ENCODE assay signal across 14 mouse cellular contexts in the genomic region with DNA sequence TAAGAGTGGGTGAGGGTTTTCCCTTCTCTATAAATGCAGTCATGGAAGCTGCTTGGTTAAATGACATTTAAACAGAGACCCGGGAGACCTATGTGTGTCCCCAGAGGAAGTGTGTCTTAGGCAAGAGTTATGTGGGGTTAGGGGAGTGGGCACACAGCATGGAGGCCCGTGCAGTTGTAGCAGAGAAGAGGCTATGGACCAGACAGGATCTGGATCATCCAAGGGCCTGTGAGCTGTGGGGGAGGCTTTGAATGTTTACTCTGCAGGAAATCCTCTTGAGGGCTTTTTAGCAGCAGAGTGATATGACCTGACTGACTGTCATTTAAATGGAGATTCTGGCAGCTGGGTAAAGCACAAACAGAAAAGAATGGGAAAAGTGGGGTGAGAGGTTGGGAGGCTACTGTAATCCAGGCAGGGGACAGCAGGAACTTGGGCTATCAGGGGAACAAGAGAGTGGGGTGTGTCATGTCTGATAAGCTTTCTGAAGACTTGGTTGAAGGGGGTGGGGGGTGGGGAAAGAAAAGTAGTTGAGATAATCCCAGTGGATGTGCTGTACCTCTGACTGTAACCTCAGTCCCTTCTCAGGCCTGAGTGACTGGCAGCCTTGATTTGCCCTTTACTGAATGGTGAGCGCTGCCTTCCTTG.
DNase-seq lines count a peak whose midpoint lies in the region; ATAC-seq and TF ChIP-seq lines count a peak whose summit lies in the region.
"Had no signal": no experiment of that assay in that cellular context is flagged by ENCODE, and none has a peak within 500 bp of the region (broad histone marks: within the 10 kb centered on the region; RNA-seq: fewer than 3 reads in every experiment).

No protein-coding gene starts in this region.

- DNase-seq in heart, adult 9 months (ENCODE audit: low spot score in 2 of 2) = no peak
- DNase-seq in lung, postnatal 0 days (ENCODE audit: low spot score) = peak; percentile 5
- no peak for DNase-seq in lung, postnatal 4 days
- DNase-seq in yolk sac, embryonic 10.5 days (ENCODE audit: low spot score) = peak; percentile 11
- no peak for DNase-seq in gastrocnemius, adult 18-20 months (ENCODE audit: low spot score)
- DNase-seq in left cerebral cortex, adult 8-10 months (ENCODE audit: low spot score in 2 of 2) = no peak
- DNase-seq: adrenal gland, postnatal 10 days; embryo, embryonic 11 days; layer of hippocampus, postnatal 36 days; right cerebral cortex, postnatal 25 days had no signal

- 14% methylated on average over 3 of the region's 3 CpGs for WGBS in heart, embryonic 13.5 days
- 21% methylated on average over 3 of the region's 3 CpGs for WGBS in lung, postnatal 0 days
- 22% methylated on average over 3 of the region's 3 CpGs for WGBS in hindbrain, embryonic 15.5 days

- H3K9me3 ChIP-seq in heart, embryonic 13.5 days = no peaks in the 10 kb centered on the region
- no peaks in the 10 kb centered on the region for H3K9me3 ChIP-seq in lung, postnatal 0 days (ENCODE audit: low read length)
- no peaks in the 10 kb centered on the region for H3K9me3 ChIP-seq in hindbrain, embryonic 15.5 days

- ATAC-seq in heart, embryonic 13.5 days (ENCODE audit: extremely low read depth, insufficient number of reproducible peaks, low FRiP score, low TSS enrichment) = no peak
- no peak for ATAC-seq in lung, postnatal 0 days
- no peak for ATAC-seq in hindbrain, embryonic 15.5 days (ENCODE audit: low FRiP score, low read depth)
- ATAC-seq: Patski had no signal

- H3K27ac ChIP-seq in heart, embryonic 13.5 days (replicated peaks) = peak overlapping the region; percentile 36; the same call in 1 of the 2 replicates
- H3K27ac ChIP-seq in lung, postnatal 0 days (ENCODE audit: low read length) = no peak overlapping the region
- H3K27ac ChIP-seq in hindbrain, embryonic 15.5 days (replicated peaks) = peak overlapping the region; percentile 17
- H3K27ac ChIP-seq: kidney, postnatal 0 days had no signal

- no peak for TF ChIP-seq CTCF in lung, postnatal 0 days (IDR thresholded peaks at IDR 0.05)

- no peak overlapping the region for H3K9ac ChIP-seq in heart, embryonic 13.5 days
- no peak overlapping the region for H3K9ac ChIP-seq in lung, postnatal 0 days (replicated peaks; ENCODE audit: low read depth)
- no peak overlapping the region for H3K9ac ChIP-seq in hindbrain, embryonic 15.5 days

- no peak for TF ChIP-seq EP300 in lung, postnatal 0 days (IDR thresholded peaks at IDR 0.05)

- H3K4me2 ChIP-seq in heart, embryonic 13.5 days = no peak overlapping the region
- H3K4me2 ChIP-seq in lung, postnatal 0 days (replicated peaks; ENCODE audit: low read depth, low read length) = no peak overlapping the region
- no peak overlapping the region for H3K4me2 ChIP-seq in hindbrain, embryonic 15.5 days

- H3K4me3 ChIP-seq in heart, embryonic 13.5 days = no peak overlapping the region
- no peak overlapping the region for H3K4me3 ChIP-seq in lung, postnatal 0 days (ENCODE audit: low read depth, low read length)
- no peak overlapping the region for H3K4me3 ChIP-seq in hindbrain, embryonic 15.5 days

- H3K4me1 ChIP-seq in heart, embryonic 13.5 days = peaks cover 40% of the 10 kb centered on the region
- no peaks in the 10 kb centered on the region for H3K4me1 ChIP-seq in lung, postnatal 0 days (ENCODE audit: insufficient read depth, low read depth, low read length)
- peaks cover 34% of the 10 kb centered on the region for H3K4me1 ChIP-seq in hindbrain, embryonic 15.5 days (replicated peaks)

- no peaks in the 10 kb centered on the region for H3K36me3 ChIP-seq in heart, embryonic 13.5 days
- H3K36me3 ChIP-seq in lung, postnatal 0 days (ENCODE audit: insufficient read depth, low read length) = no peaks in the 10 kb centered on the region
- H3K36me3 ChIP-seq in hindbrain, embryonic 15.5 days = no peaks in the 10 kb centered on the region

- 0 out of 2 replicates have a peak, but pooled peaks cover 10% of the 10 kb centered on the region for H3K27me3 ChIP-seq in heart, embryonic 13.5 days (replicated peaks)
- H3K27me3 ChIP-seq in lung, postnatal 0 days (replicated peaks; ENCODE audit: insufficient read depth, low read length) = no peaks in the 10 kb centered on the region
- no peaks in the 10 kb centered on the region for H3K27me3 ChIP-seq in hindbrain, embryonic 15.5 days

Comparison
In these comparisons a context has a peak if more than half of its experiments do, and no peak if none do; other contexts are left out.
1. DNase-seq: peak in lung, postnatal 0 days (single experiment) and yolk sac, embryonic 10.5 days (single experiment); none in heart, adult 9 months (0 of 2), lung, postnatal 4 days (0 of 2), gastrocnemius, adult 18-20 months (single experiment) and left cerebral cortex, adult 8-10 months (0 of 2).